Mouse (Mus musculus) cerebellum, postnatal 4 days (tissue): Measurements from ENCODE around the gene Gxylt2.
A peak's percentile ranks its signal among the peaks of the same experiment; 100 is the strongest.

Experiments used
- DNase-seq, 2 experiments: peaks; one replicate each; pipeline ENCODE4 v3.0.0; 2022; ENCODE audit warnings: low spot score in 2 of 2, mixed read lengths in 1 of 2

Gxylt2 gene

GRCm38 (mm10) chr6:100799766-100800165, 95.2 kb downstream of the Gxylt2 start:
- no peak for DNase-seq

- no peak for DNase-seq
Measured at GRCm38 (mm10) chr6:100800497-100800955, 96.0 kb downstream of the Gxylt2 start.

GRCm38 (mm10) chr6:100802381-100803083, 98.0 kb downstream of the Gxylt2 start:
- no peak for DNase-seq

- no peak for DNase-seq
Measured at GRCm38 (mm10) chr6:100803250-100803649, 98.7 kb downstream of the Gxylt2 start.

GRCm38 (mm10) chr6:100807187-100807586, 102.7 kb downstream of the Gxylt2 start:
- DNase-seq, result no peak

GRCm38 (mm10) chr6:100807746-100808145, 103.2 kb downstream of the Gxylt2 start:
- DNase-seq, result no peak

GRCm38 (mm10) chr6:100808221-100808778, 103.8 kb downstream of the Gxylt2 start:
- DNase-seq, result no peak

- DNase-seq, result no peak
Measured at GRCm38 (mm10) chr6:100810117-100810516, 105.6 kb downstream of the Gxylt2 start.

- DNase-seq, result no peak
Measured at GRCm38 (mm10) chr6:100811731-100812130, 107.2 kb downstream of the Gxylt2 start.

GRCm38 (mm10) chr6:100821367-100821766, 116.8 kb downstream of the Gxylt2 start:
- no peak for DNase-seq

GRCm38 (mm10) chr6:100823356-100823755, 118.8 kb downstream of the Gxylt2 start:
- no peak for DNase-seq

- DNase-seq, result no peak
Measured at GRCm38 (mm10) chr6:100824381-100824965, 119.9 kb downstream of the Gxylt2 start.

GRCm38 (mm10) chr6:100826046-100826445, 121.5 kb downstream of the Gxylt2 start:
- DNase-seq, result no peak

- DNase-seq, result no peak
Measured at GRCm38 (mm10) chr6:100828565-100828964, 124.0 kb downstream of the Gxylt2 start.

GRCm38 (mm10) chr6:100829770-100830169, 125.2 kb downstream of the Gxylt2 start:
- no peak for DNase-seq

GRCm38 (mm10) chr6:100831188-100831587, 126.7 kb downstream of the Gxylt2 start:
- DNase-seq, result no peak

- no peak for DNase-seq
Measured at GRCm38 (mm10) chr6:100831751-100832150, 127.2 kb downstream of the Gxylt2 start.

- peak; percentile 70 to 92 for DNase-seq
Measured at GRCm38 (mm10) chr6:100833355-100833754, 128.8 kb downstream of the Gxylt2 start, which contains the start of gene Ppp4r2. Ppp4r2 (plus strand) TSS chr6:100833622.

- DNase-seq, result peak; percentile 22 to 50
Measured at GRCm38 (mm10) chr6:100833811-100834481, 129.4 kb downstream of the Gxylt2 start.

GRCm38 (mm10) chr6:100834489-100835160, 130.1 kb downstream of the Gxylt2 start:
- DNase-seq, result no peak

- no peak for DNase-seq
Measured at GRCm38 (mm10) chr6:100845058-100845457, 140.5 kb downstream of the Gxylt2 start.

- no peak for DNase-seq
Measured at GRCm38 (mm10) chr6:100847264-100847663, 142.7 kb downstream of the Gxylt2 start.
